In the genomic region with DNA sequence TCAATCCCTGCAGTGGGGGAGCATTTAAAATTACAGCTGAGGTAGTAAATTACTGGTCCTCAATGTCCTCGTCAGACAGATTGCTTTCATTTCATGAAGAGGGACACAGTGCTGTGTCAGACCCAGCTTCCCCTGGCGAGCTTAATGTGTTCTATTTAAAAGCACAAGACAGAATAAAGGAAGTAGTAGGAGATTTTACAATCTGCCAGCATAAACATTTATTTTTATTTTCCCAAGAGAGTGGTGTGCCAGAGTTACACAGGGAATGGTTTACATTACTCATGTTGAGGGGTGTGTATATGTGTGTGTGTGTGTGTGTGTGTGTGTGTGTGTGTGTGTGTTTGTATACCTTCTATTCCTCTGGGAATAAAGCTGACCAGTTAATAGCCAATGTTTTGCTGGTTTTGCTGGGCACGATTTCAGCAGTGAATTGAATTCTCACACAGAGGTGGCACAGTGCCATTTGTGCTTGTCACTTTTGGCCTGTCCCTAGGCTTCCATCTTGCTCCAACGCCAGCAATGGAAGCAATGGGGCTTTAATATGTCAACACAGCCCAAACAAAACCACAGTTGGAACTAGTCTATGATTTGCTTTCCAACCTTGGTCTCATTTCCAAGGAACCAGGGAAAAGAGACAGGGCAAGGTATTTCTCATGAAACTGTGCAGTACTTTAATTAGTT, we compare ENCODE assay signal across 11 mouse cellular contexts.
DNase-seq lines count a peak whose midpoint lies in the region; ATAC-seq lines count a peak whose summit lies in the region.
"Had no signal": no experiment of that assay in that cellular context is flagged by ENCODE, and none has a peak within 500 bp of the region (broad histone marks: within the 10 kb centered on the region; RNA-seq: fewer than 3 reads in every experiment).

No protein-coding gene starts in this region.

- ATAC-seq in kidney, embryonic 14.5 days (ENCODE audit: low FRiP score, low TSS enrichment) = no peak
- ATAC-seq: intestine, embryonic 15.5 days had no signal

- H3K9me3 ChIP-seq in kidney, embryonic 14.5 days (ENCODE audit: control insufficient read depth, low read length) = no peaks in the 10 kb centered on the region
- H3K9me3 ChIP-seq: G1E; intestine, embryonic 15.5 days had no signal

- 0 out of 2 replicates have a peak, but pooled peaks cover 6% of the 10 kb centered on the region for H3K4me1 ChIP-seq in kidney, embryonic 14.5 days (ENCODE audit: control insufficient read depth, insufficient read depth, low read length)
- H3K4me1 ChIP-seq: intestine, embryonic 15.5 days had no signal

- H3K27me3 ChIP-seq in kidney, embryonic 14.5 days (ENCODE audit: control insufficient read depth, insufficient read depth, low read length) = no peaks in the 10 kb centered on the region
- H3K27me3 ChIP-seq: intestine, embryonic 15.5 days had no signal

- H3K9ac ChIP-seq in kidney, embryonic 14.5 days (ENCODE audit: low read depth, low read length) = no peak overlapping the region
- H3K9ac ChIP-seq: intestine, embryonic 15.5 days had no signal

- H3K27ac ChIP-seq in kidney, embryonic 14.5 days (ENCODE audit: low read depth, low read length) = no peak overlapping the region
- H3K27ac ChIP-seq: intestine, embryonic 15.5 days had no signal

- peak; percentile 20 for DNase-seq in kidney, postnatal 10 days
- peak; percentile 13 for DNase-seq in adrenal gland, adult 8-10 months
- DNase-seq in cerebellum, postnatal 25 days = peak; percentile 65 to 80
- peak; percentile 45 for DNase-seq in heart, postnatal 4 days
- no peak for DNase-seq in spleen, postnatal 14 days (ENCODE audit: low spot score in 2 of 2)
- no peak for DNase-seq in c-Kit-positive CD71-positive TER-119-positive erythroid progenitor cells, embryonic 14.5 days (ENCODE audit: low spot score)
- DNase-seq in urinary bladder, adult 18-20 months (ENCODE audit: low spot score in 2 of 2) = no peak

- no peak overlapping the region for H3K4me3 ChIP-seq in kidney, embryonic 14.5 days (ENCODE audit: low read length)
- H3K4me3 ChIP-seq: intestine, embryonic 15.5 days; myocyte had no signal

- no peak overlapping the region for H3K4me2 ChIP-seq in kidney, embryonic 14.5 days (replicated peaks; ENCODE audit: low read depth, low read length)
- H3K4me2 ChIP-seq: intestine, embryonic 15.5 days had no signal

- WGBS in kidney, embryonic 14.5 days = 44% methylated on average over 4 of the region's 4 CpGs

- H3K36me3 ChIP-seq in kidney, embryonic 14.5 days (ENCODE audit: control insufficient read depth, insufficient read depth, low read length) = no peaks in the 10 kb centered on the region
- H3K36me3 ChIP-seq: G1E; intestine, embryonic 15.5 days had no signal

Comparison
In these comparisons a context has a peak if more than half of its experiments do, and no peak if none do; other contexts are left out.
1. DNase-seq: peak in kidney, postnatal 10 days (single experiment), adrenal gland, adult 8-10 months (single experiment), cerebellum, postnatal 25 days (2 of 2) and heart, postnatal 4 days (single experiment); none in spleen, postnatal 14 days (0 of 2), c-Kit-positive CD71-positive TER-119-positive erythroid progenitor cells, embryonic 14.5 days (single experiment) and urinary bladder, adult 18-20 months (0 of 2).